ENCODE assay signal across 21 mouse cellular contexts in the genomic region with DNA sequence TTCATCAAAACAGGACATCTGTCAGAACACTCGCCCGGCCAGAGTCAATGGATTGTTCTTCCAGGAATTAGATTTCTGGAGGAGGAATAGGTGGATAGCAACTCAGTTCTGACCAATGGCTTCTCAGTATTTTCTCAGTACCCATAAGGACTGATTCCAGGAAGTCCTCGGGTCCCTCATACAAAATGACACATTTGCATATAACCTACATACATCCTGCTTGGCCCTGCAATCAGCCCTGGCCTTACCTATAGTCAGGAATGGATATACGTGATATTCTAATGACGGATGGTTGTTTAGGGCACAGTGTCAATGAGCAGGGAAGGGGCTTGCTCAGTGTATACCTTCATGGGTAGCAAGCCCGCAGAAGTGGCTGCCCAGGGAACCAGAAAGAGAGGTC.
DNase-seq lines count a peak whose midpoint lies in the region; ATAC-seq and TF ChIP-seq lines count a peak whose summit lies in the region.
"Had no signal": no experiment of that assay in that cellular context is flagged by ENCODE, and none has a peak within 500 bp of the region (broad histone marks: within the 10 kb centered on the region; RNA-seq: fewer than 3 reads in every experiment).

No protein-coding gene starts in this region.

- H3K4me1 ChIP-seq in forebrain, embryonic 10.5 days = peaks cover 39% of the 10 kb centered on the region
- H3K4me1 ChIP-seq in forebrain, postnatal 0 days (ENCODE audit: insufficient read depth) = no peaks in the 10 kb centered on the region
- peaks cover 7% of the 10 kb centered on the region for H3K4me1 ChIP-seq in kidney, embryonic 16.5 days (ENCODE audit: insufficient read depth, low read length)
- H3K4me1 ChIP-seq in kidney, adult 2 months (ENCODE audit: control insufficient read depth, insufficient read depth, low read length) = no peaks in the 10 kb centered on the region
- H3K4me1 ChIP-seq: lung, embryonic 15.5 days; stomach, embryonic 15.5 days had no signal

- DNase-seq in forebrain, embryonic 10.5 days (ENCODE audit: extremely low spot score, low spot score) = no peak
- DNase-seq in forebrain, postnatal 0 days = no peak
- DNase-seq in kidney, adult 2 months = no peak
- peak; percentile 49 for DNase-seq in CD4-positive helper T cell, adult 2 months (ENCODE audit: low read depth, low spot score)
- peak; percentile 67 for DNase-seq in induced T-regulatory cell, adult 2 months (ENCODE audit: low read depth)
- no peak for DNase-seq in frontal cortex, postnatal 14 days (ENCODE audit: low spot score in 2 of 2)
- DNase-seq: adrenal gland, adult 2 months; adrenal gland, postnatal 36 days; gastrocnemius, postnatal 10 days; kidney, adult 11 months had no signal

- H3K4me2 ChIP-seq in forebrain, postnatal 0 days (ENCODE audit: low read depth) = no peak overlapping the region
- H3K4me2 ChIP-seq in kidney, embryonic 16.5 days (replicated peaks; ENCODE audit: low read depth, low read length) = no peak overlapping the region; the same call in 1 of the 2 replicates
- H3K4me2 ChIP-seq: embryonic facial prominence, embryonic 12.5 days; heart, embryonic 13.5 days; hindbrain, embryonic 13.5 days; limb, embryonic 13.5 days; liver, embryonic 11.5 days; lung, embryonic 15.5 days; stomach, embryonic 15.5 days had no signal

- 61% methylated on average over 6 of the region's 6 CpGs for WGBS in forebrain, embryonic 10.5 days
- 58% methylated on average over 6 of the region's 6 CpGs for WGBS in forebrain, postnatal 0 days
- 27% methylated on average over 6 of the region's 6 CpGs for WGBS in kidney, embryonic 16.5 days
- WGBS in kidney, adult 2 months = 26% methylated on average over 6 of the region's 6 CpGs

- H3K9ac ChIP-seq in forebrain, postnatal 0 days = no peak overlapping the region
- H3K9ac ChIP-seq in kidney, embryonic 16.5 days (replicated peaks; ENCODE audit: low read length) = no peak overlapping the region
- H3K9ac ChIP-seq: embryonic facial prominence, embryonic 12.5 days; heart, embryonic 13.5 days; hindbrain, embryonic 13.5 days; limb, embryonic 13.5 days; lung, embryonic 15.5 days; stomach, embryonic 15.5 days had no signal

- no peaks in the 10 kb centered on the region for H3K9me3 ChIP-seq in forebrain, embryonic 10.5 days
- no peaks in the 10 kb centered on the region for H3K9me3 ChIP-seq in forebrain, postnatal 0 days (ENCODE audit: low read length)
- no peaks in the 10 kb centered on the region for H3K9me3 ChIP-seq in kidney, embryonic 16.5 days (ENCODE audit: low read length)
- H3K9me3 ChIP-seq: embryonic facial prominence, embryonic 12.5 days; heart, embryonic 13.5 days; hindbrain, embryonic 13.5 days; limb, embryonic 13.5 days; lung, embryonic 15.5 days; midbrain, embryonic 10.5 days; stomach, embryonic 15.5 days had no signal

- no peak overlapping the region for H3K4me3 ChIP-seq in forebrain, embryonic 10.5 days
- no peak overlapping the region for H3K4me3 ChIP-seq in forebrain, postnatal 0 days (ENCODE audit: low read depth, low read length)
- H3K4me3 ChIP-seq in kidney, embryonic 16.5 days (ENCODE audit: low read length) = no peak overlapping the region
- H3K4me3 ChIP-seq in kidney, adult 2 months (ENCODE audit: insufficient read depth, low read depth, low read length) = no peak overlapping the region
- H3K4me3 ChIP-seq: embryonic facial prominence, embryonic 12.5 days; heart, embryonic 13.5 days; hindbrain, embryonic 13.5 days; limb, embryonic 13.5 days; lung, embryonic 15.5 days; midbrain, embryonic 10.5 days; stomach, embryonic 15.5 days had no signal

- H3K27me3 ChIP-seq in forebrain, embryonic 10.5 days (ENCODE audit: poor library complexity, severe bottlenecking) = no peaks in the 10 kb centered on the region
- no peaks in the 10 kb centered on the region for H3K27me3 ChIP-seq in forebrain, postnatal 0 days (ENCODE audit: insufficient read depth, low read length)
- 0 out of 2 replicates have a peak, but pooled peaks cover 3% of the 10 kb centered on the region for H3K27me3 ChIP-seq in kidney, embryonic 16.5 days (ENCODE audit: insufficient read depth, low read length)
- H3K27me3 ChIP-seq in kidney, adult 2 months (replicated peaks; ENCODE audit: control insufficient read depth, insufficient read depth, low read length) = no peaks in the 10 kb centered on the region
- H3K27me3 ChIP-seq: embryonic facial prominence, embryonic 12.5 days; hindbrain, embryonic 13.5 days; stomach, embryonic 15.5 days had no signal

- 0 out of 2 replicates have a peak overlapping the region, but pooled peaks have one; percentile 8 for H3K27ac ChIP-seq in forebrain, embryonic 10.5 days
- H3K27ac ChIP-seq in forebrain, postnatal 0 days (ENCODE audit: low read depth, low read length) = no peak overlapping the region
- no peak overlapping the region for H3K27ac ChIP-seq in kidney, embryonic 16.5 days (ENCODE audit: low read length)
- H3K27ac ChIP-seq in kidney, adult 2 months (ENCODE audit: insufficient read depth, low read depth, low read length) = no peak overlapping the region
- H3K27ac ChIP-seq: embryonic facial prominence, embryonic 12.5 days; heart, embryonic 13.5 days; hindbrain, embryonic 13.5 days; limb, embryonic 13.5 days; lung, embryonic 15.5 days; midbrain, embryonic 10.5 days; stomach, embryonic 15.5 days had no signal

- ATAC-seq in forebrain, postnatal 0 days = no peak
- ATAC-seq in kidney, embryonic 16.5 days (ENCODE audit: low FRiP score, low TSS enrichment) = peak; percentile 59
- ATAC-seq: forebrain, embryonic 16.5 days; midbrain, embryonic 16.5 days had no signal

- H3K36me3 ChIP-seq in forebrain, embryonic 10.5 days (replicated peaks) = no peaks in the 10 kb centered on the region
- no peaks in the 10 kb centered on the region for H3K36me3 ChIP-seq in forebrain, postnatal 0 days (ENCODE audit: insufficient read depth)
- H3K36me3 ChIP-seq in kidney, embryonic 16.5 days (ENCODE audit: insufficient read depth, low read length) = no peaks in the 10 kb centered on the region
- H3K36me3 ChIP-seq in kidney, adult 2 months (ENCODE audit: control insufficient read depth, insufficient read depth, low read length) = no peaks in the 10 kb centered on the region
- H3K36me3 ChIP-seq: embryonic facial prominence, embryonic 12.5 days; heart, embryonic 13.5 days; hindbrain, embryonic 13.5 days; limb, embryonic 13.5 days; lung, embryonic 15.5 days; midbrain, embryonic 10.5 days; stomach, embryonic 15.5 days had no signal

- TF ChIP-seq CTCF in forebrain, postnatal 0 days (IDR thresholded peaks at IDR 0.05; ENCODE audit: low read depth) = no peak
- TF ChIP-seq CTCF in kidney, adult 2 months (conservative IDR thresholded peaks at IDR 0.05; ENCODE audit: insufficient read depth, insufficient read length, low read depth, low read length) = no peak

- TF ChIP-seq POLR2A in kidney, adult 2 months (IDR thresholded peaks at IDR 0.05; ENCODE audit: low read depth, low read length) = no peak

Comparison
In these comparisons a context has a peak if more than half of its experiments do, and no peak if none do; other contexts are left out.
1. DNase-seq: peak in CD4-positive helper T cell, adult 2 months (single experiment) and induced T-regulatory cell, adult 2 months (single experiment); none in forebrain, embryonic 10.5 days (single experiment), forebrain, postnatal 0 days (single experiment), kidney, adult 2 months (single experiment) and frontal cortex, postnatal 14 days (0 of 2).